Mouse (Mus musculus) intestine, embryonic 15.5 days (tissue): ENCODE data around the gene Elfn1. TPM values are rescaled to one million over a fixed set of nuclear protein-coding genes. Genes with fewer than 3 reads are reported as not detected.
A peak's percentile ranks its signal among the peaks of the same experiment; 100 is the strongest.

Experiments used
- ATAC-seq: fragments of 200-750 bp; cut with Nextera tagmentation; 2 replicates; pipeline ENCODE4 v1.8.0; 2017; ENCODE audit warnings: moderate TSS enrichment, moderate library complexity
- H3K27ac ChIP-seq: fragments of 300-500 bp; sonication (generic); 2 replicates; pipeline ENCODE4 v1.5.1; 2015; ENCODE audit warnings: mild to moderate bottlenecking, inconsistent platforms
- H3K27me3 ChIP-seq: fragments of 300-500 bp; sonication (generic); replicated peaks from 2 replicates; pipeline ENCODE4 v1.6.1; 2015; ENCODE audit warnings: inconsistent platforms
- H3K36me3 ChIP-seq: fragments of 300-500 bp; sonication (generic); 2 replicates; pipeline ENCODE4 v1.6.1; 2015; ENCODE audit warnings: inconsistent platforms
- H3K4me1 ChIP-seq: fragments of 300-500 bp; sonication (generic); replicated peaks from 2 replicates; pipeline ENCODE4 v1.6.1; 2015; ENCODE audit warnings: inconsistent platforms
- H3K4me2 ChIP-seq: fragments of 300-500 bp; sonication (generic); replicated peaks from 2 replicates; pipeline ENCODE4 v1.6.1; 2015; ENCODE audit warnings: mild to moderate bottlenecking, inconsistent platforms
- H3K4me3 ChIP-seq: fragments of 300-500 bp; sonication (generic); replicated peaks from 2 replicates; pipeline ENCODE4 v1.5.1; 2015; ENCODE audit warnings: inconsistent platforms
- H3K9ac ChIP-seq: fragments of 300-500 bp; sonication (generic); 2 replicates; pipeline ENCODE4 v1.6.1; 2015; ENCODE audit warnings: inconsistent platforms
- H3K9me3 ChIP-seq: fragments of 300-500 bp; sonication (generic); 2 replicates; pipeline ENCODE4 v1.6.1; 2016; ENCODE audit warnings: inconsistent platforms
- WGBS: fragments of 180-500 bp; shearing (Covaris S2); methylation state at CpG from one replicate; pipeline ENCODE4 v1.1.7; 2015; 5-methylcytosine and 5-hydroxymethylcytosine counted together
- polyA plus RNA-seq: library from polyadenylated mRNA; unstranded; fragments of >200 nt; fragmentation: Nextera tagmentation; extraction: Ambion mirVana; gene quantifications from 2 replicates; pipeline ENCODE4 v1.2.1, GENCODE M21; 2015

Gene Elfn1
- polyA plus RNA-seq, result 0.19 and 0.20 TPM in 2 replicates

DNA sequence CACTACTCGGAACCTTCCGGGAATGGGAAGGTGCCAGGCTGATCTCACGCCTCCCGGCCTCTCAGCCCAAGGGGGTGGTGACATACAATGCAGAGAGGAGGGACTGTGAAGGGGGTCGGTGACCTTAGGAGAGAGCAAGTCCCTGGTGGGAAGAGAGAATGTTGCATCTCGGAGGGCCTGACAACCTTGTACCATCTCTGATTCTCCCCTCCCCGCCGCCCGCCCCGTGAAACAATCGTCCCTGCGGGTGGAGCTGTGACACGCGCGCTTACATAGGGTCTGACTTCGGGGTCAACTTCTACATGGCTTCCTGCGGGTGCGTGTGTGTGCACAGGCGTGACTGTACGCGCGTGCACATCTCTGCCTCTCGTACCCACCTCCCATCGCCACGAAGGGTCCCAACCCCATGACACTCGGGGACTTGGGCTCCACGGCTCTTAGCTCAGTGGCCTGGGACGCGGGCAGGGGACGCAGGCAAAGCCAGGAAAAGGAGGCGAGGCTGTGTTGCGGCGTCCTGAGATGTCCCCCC, at the start of gene Elfn1:
Gene Elfn1, plus strand, starts transcription at position 230 of the 529 bp plus-strand sequence.
- Histone ChIP-seq H3K4me2 (peak within 1 kb of the TSS; percentile 94), H3K27ac (no peak within 1 kb of the TSS), H3K4me3 (peak within 1 kb of the TSS; percentile 57), H3K36me3 (no peaks in the 10 kb centered on the region), H3K9ac (peak within 1 kb of the TSS; percentile 56), H3K9me3 (no peaks in the 10 kb centered on the region), H3K27me3 (peaks cover 78% of the 10 kb centered on the region), H3K4me1 (peaks cover 45% of the 10 kb centered on the region)
- ATAC-seq, result peak; percentile 49
- WGBS, result under 1% methylated on average over 33 of the region's 33 CpGs

DNA sequence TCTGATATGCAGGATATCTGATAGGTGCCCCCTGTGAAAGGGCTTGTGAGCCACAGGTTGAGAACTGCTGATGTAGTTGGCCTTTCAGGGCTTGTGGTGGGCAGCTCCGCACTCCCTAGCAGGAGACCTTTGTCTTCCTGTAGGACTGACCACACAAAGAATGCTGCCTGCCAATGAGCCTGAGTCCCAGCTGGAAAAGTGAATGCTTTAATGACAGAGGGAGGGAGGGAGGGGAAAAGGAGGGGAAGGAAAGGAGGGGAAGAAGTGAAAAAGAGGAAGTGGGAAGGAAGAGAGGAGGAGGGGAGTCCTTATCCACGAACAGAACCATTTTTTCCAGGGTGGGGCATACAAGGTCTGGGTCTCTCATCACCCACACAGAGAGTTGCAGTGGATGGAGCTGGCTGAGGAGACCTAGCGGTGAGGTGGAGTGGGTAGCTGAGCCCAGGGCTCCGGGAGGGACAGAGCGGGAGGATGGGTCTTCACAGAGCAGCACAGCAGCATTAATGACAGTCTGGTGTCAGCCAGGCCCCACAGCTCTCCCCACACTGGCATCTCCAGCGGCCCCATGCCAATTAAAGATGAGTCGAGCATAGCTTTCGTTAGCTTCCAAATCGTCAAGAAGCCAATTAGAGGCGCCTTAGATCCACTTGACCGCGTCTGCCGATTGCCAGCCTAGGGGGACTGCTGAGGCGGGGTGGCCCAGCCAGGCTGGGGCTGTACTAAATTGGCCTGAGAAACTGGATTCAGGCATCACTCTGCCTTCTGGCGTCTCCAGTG, 47.2 kb upstream of the Elfn1 start:
- H3K36me3 ChIP-seq, result no peaks in the 10 kb centered on the region
- no peak overlapping the region for H3K27ac ChIP-seq
- ATAC-seq, result no peak
- 53% methylated on average over 15 of the region's 15 CpGs for WGBS
- H3K9me3 ChIP-seq, result no peaks in the 10 kb centered on the region
- no peaks in the 10 kb centered on the region for H3K27me3 ChIP-seq
- no peaks in the 10 kb centered on the region for H3K4me1 ChIP-seq
- H3K4me2 ChIP-seq, result no peak overlapping the region
- no peak overlapping the region for H3K9ac ChIP-seq
- no peak overlapping the region for H3K4me3 ChIP-seq

DNA sequence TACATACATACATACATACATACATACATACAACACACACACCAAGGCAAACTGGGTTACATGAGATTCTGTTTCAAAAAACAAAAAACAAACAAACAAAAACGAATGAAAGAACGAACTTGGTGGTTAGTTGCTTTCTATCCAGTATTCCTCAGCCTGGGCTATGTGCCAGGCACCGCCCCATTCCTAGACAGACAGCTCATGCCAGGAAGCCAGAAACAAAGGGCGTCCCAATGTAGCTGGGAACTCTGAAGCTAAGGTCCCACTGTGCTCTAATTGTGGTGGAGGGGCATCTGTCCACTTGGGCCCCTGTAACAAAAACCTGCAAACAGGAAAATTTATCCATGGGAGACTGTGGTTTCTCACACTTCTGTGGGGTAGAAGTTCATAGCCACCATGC, 45.0 kb upstream of the Elfn1 start:
- Histone ChIP-seq H3K36me3 (no peaks in the 10 kb centered on the region), H3K27ac (no peak overlapping the region), H3K9me3 (no peaks in the 10 kb centered on the region), H3K27me3 (no peaks in the 10 kb centered on the region), H3K4me3 (no peak overlapping the region), H3K4me1 (no peaks in the 10 kb centered on the region), H3K4me2 (no peak overlapping the region), H3K9ac (no peak overlapping the region)
- 50% methylated on average over 4 of the region's 4 CpGs for WGBS
- no peak for ATAC-seq

DNA sequence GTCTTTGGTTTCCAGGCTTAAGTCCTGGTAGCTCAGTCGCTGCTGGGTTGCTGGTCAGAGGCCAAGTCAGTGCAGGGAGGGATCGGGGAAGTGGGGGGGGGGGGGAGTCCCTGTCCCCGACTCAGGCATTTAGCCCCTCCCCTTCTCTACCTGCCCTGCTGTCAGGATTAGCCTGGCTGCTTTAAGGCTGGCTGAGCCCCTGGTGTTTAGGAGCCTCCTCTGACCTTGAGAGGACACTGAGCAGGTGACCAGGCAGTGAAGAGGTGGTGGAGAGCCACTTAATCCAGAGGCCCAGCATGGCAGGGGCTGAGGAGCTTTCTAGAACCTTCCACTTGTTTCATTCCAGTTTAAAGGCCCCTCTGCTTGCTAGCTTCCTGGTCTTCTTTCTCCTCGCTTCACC, 36.9 kb upstream of the Elfn1 start:
- Histone ChIP-seq H3K36me3 (no peaks in the 10 kb centered on the region), H3K27ac (no peak overlapping the region), H3K4me3 (no peak overlapping the region), H3K9me3 (no peaks in the 10 kb centered on the region), H3K9ac (no peak overlapping the region), H3K4me1 (no peaks in the 10 kb centered on the region), H3K27me3 (no peaks in the 10 kb centered on the region), H3K4me2 (no peak overlapping the region)
- WGBS, result 11% methylated on average over 4 of the region's 4 CpGs
- ATAC-seq, result no peak

DNA sequence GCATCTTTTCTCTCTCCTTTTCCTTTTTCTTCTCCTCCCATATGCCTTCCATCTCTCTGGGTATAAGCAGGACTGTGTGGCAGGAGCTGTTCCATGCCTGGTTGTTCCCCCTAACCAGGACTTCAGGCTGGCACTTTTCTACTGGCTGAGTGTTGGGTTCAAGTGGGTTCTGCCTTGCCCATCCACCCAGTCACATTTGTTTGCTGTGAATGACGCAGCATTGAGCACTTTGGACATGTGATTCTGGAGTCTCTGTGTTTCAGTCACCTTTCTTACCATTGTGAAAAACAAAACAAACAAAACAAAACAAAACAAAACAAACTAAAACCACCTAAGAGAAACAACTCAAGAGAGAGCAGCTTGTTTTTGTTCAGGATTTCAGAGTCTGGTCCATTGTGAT, 36.2 kb upstream of the Elfn1 start:
- Histone ChIP-seq H3K36me3 (no peaks in the 10 kb centered on the region), H3K27ac (no peak overlapping the region), H3K27me3 (no peaks in the 10 kb centered on the region), H3K4me2 (no peak overlapping the region), H3K4me3 (no peak overlapping the region), H3K9me3 (no peaks in the 10 kb centered on the region), H3K4me1 (no peaks in the 10 kb centered on the region), H3K9ac (no peak overlapping the region)
- ATAC-seq, result no peak
- WGBS, result 79% methylated on average over 1 of the region's 1 CpGs

DNA sequence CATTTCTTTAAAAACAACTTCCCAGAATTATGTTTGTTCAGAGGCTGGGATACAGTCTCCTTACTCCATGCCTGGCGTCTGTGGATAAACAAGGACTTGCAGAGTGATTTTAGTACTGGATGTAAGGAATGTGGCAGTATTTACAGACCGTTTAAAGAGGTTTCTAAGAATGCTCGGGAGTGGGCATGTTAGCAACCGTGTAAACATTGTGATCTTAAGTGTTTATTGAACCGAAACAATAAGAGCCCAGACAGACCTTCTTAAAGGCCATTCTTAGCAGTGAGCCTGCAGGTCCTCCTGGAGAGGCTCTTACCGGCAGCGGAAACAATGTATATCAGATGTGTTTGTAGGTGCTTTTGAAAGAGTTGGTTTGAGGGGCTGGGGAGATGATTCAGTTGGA, 30.2 kb upstream of the Elfn1 start:
- Histone ChIP-seq H3K9ac (no peak overlapping the region), H3K4me1 (no peaks in the 10 kb centered on the region), H3K4me2 (no peak overlapping the region), H3K27me3 (no peaks in the 10 kb centered on the region), H3K4me3 (no peak overlapping the region), H3K9me3 (no peaks in the 10 kb centered on the region), H3K27ac (no peak overlapping the region), H3K36me3 (no peaks in the 10 kb centered on the region)
- ATAC-seq, result no peak
- WGBS, result 27% methylated on average over 7 of the region's 7 CpGs

- no peak overlapping the region for H3K4me2 ChIP-seq
- 78% methylated on average over 5 of the region's 5 CpGs for WGBS
- ATAC-seq, result no peak
These were observed 28.0 kb upstream of the Elfn1 start for GRCm38 (mm10) chr5:139879694-139880093.

GRCm38 (mm10) chr5:139881161-139881560, 26.6 kb upstream of the Elfn1 start:
- H3K27me3 ChIP-seq, result no peaks in the 10 kb centered on the region
- ATAC-seq, result no peak

More at GRCm38 (mm10) chr5:139879694-139880093, 28.0 kb upstream of the Elfn1 start:
- H3K27me3 ChIP-seq, result no peaks in the 10 kb centered on the region
- no peaks in the 10 kb centered on the region for H3K4me1 ChIP-seq
- no peaks in the 10 kb centered on the region for H3K36me3 ChIP-seq
- no peak overlapping the region for H3K9ac ChIP-seq
- H3K27ac ChIP-seq, result no peak overlapping the region
- H3K9me3 ChIP-seq, result no peaks in the 10 kb centered on the region
- no peak overlapping the region for H3K4me3 ChIP-seq

DNA sequence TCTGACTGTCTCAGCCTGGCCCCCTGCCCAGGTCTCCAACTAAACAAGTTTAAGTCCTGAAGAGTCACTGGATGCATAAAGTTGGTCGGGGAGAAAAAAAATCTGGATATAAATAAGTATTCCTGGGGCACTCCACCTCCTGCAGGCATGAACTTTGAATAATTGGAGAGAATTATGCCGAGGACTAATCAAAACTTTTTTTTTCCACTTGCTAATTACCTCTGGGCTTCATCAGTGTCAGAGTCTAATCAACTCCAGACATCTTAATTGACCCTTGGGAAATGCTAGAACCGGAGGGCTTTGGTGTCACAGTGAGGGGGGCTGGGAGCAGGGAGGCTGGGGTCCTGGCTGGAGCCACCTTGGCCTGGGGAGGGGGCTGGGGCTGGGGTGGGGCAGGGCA, 19.1 kb upstream of the Elfn1 start:
- WGBS, result 14% methylated on average over 3 of the region's 3 CpGs
- no peak for ATAC-seq

More at GRCm38 (mm10) chr5:139881161-139881560, 26.6 kb upstream of the Elfn1 start:
- no peaks in the 10 kb centered on the region for H3K4me1 ChIP-seq
- H3K27ac ChIP-seq, result no peak overlapping the region
- H3K9ac ChIP-seq, result no peak overlapping the region
- no peak overlapping the region for H3K4me3 ChIP-seq
- WGBS, result 92% methylated on average over 9 of the region's 9 CpGs
- no peaks in the 10 kb centered on the region for H3K36me3 ChIP-seq
- H3K9me3 ChIP-seq, result no peaks in the 10 kb centered on the region
- no peak overlapping the region for H3K4me2 ChIP-seq

GRCm38 (mm10) chr5:139889370-139889769, 18.4 kb upstream of the Elfn1 start:
- ATAC-seq, result no peak
- Histone ChIP-seq H3K36me3 (no peaks in the 10 kb centered on the region), H3K4me1 (no peaks in the 10 kb centered on the region), H3K9ac (no peak overlapping the region), H3K4me2 (no peak overlapping the region), H3K4me3 (no peak overlapping the region), H3K9me3 (no peaks in the 10 kb centered on the region), H3K27me3 (no peaks in the 10 kb centered on the region), H3K27ac (no peak overlapping the region)
- 52% methylated on average over 10 of the region's 10 CpGs for WGBS

More for the DNA sequence above, 19.1 kb upstream of the Elfn1 start:
- no peak overlapping the region for H3K27ac ChIP-seq
- H3K4me3 ChIP-seq, result no peak overlapping the region
- no peaks in the 10 kb centered on the region for H3K27me3 ChIP-seq
- no peak overlapping the region for H3K9ac ChIP-seq
- no peak overlapping the region for H3K4me2 ChIP-seq
- H3K4me1 ChIP-seq, result no peaks in the 10 kb centered on the region
- H3K36me3 ChIP-seq, result no peaks in the 10 kb centered on the region
- no peaks in the 10 kb centered on the region for H3K9me3 ChIP-seq

GRCm38 (mm10) chr5:139892326-139892994, 15.3 kb upstream of the Elfn1 start:
- Histone ChIP-seq H3K27me3 (no peaks in the 10 kb centered on the region), H3K4me2 (no peak overlapping the region), H3K27ac (no peak overlapping the region), H3K4me3 (no peak overlapping the region), H3K4me1 (no peaks in the 10 kb centered on the region), H3K9ac (no peak overlapping the region), H3K36me3 (no peaks in the 10 kb centered on the region), H3K9me3 (no peaks in the 10 kb centered on the region)
- ATAC-seq, result no peak
- 39% methylated on average over 4 of the region's 5 CpGs for WGBS

DNA sequence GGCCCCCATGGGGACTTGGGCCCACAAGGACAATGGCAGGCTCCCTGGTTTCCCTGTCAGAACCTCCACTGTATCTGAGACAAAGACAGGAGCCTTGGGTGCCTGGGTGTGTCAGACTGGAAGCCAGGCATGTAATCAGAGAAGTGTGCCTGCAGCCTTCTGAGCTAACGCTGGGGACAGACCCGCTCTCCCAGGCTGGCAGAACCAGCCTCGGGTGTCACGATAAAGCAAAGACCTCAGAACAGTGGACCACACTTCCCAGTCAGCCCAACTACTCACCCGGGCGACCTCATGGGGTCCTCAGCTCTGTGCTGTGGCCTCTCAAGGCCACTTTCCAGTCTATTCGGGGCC, 14.8 kb upstream of the Elfn1 start:
- H3K9ac ChIP-seq, result no peak overlapping the region
- 43% methylated on average over 7 of the region's 7 CpGs for WGBS
- H3K4me3 ChIP-seq, result no peak overlapping the region
- H3K4me1 ChIP-seq, result no peaks in the 10 kb centered on the region
- no peak overlapping the region for H3K27ac ChIP-seq
- no peak overlapping the region for H3K4me2 ChIP-seq
- ATAC-seq, result no peak
- no peaks in the 10 kb centered on the region for H3K36me3 ChIP-seq
- H3K9me3 ChIP-seq, result no peaks in the 10 kb centered on the region
- no peaks in the 10 kb centered on the region for H3K27me3 ChIP-seq
